Mouse (Mus musculus): Measurements from ENCODE around the gene Myh10. TPM values are rescaled to one million over a fixed set of nuclear protein-coding genes. Genes with fewer than 3 reads are reported as not detected.

Gene Myh10
- polyA plus RNA-seq, 1 experiment from 2014 or later, result 8.0 TPM

DNA sequence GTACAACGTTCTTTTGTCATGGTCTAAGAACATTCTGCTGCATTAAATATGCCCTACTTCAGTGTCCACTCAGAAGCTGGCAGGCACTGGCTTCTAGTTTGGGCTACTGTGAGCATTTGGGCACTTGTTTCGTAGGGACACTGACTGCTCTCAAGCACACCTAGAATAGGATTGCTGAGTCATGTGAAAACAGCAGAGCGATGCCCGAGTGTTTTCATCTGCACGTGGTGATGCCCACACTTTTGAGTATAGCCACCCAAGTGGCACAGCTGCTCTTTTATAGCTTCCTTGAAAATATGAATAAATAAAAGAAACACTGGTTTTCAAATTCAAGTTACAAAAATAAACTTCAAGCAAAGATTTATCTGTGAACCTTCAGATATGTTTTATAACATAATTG lies 56.8 kb downstream of the Myh10 start:
- no peak for TF ChIP-seq CTCF (IDR thresholded peaks at IDR 0.05; ENCODE audit: low read depth)
- no peak for TF ChIP-seq EP300 (IDR thresholded peaks at IDR 0.05; ENCODE audit: low read depth)
- ATAC-seq, result no peak

GRCm38 (mm10) chr11:68750206-68750605 lies 58.8 kb downstream of the Myh10 start:
- no peak for TF ChIP-seq EP300 (IDR thresholded peaks at IDR 0.05; ENCODE audit: low read depth)
- no peak for TF ChIP-seq CTCF (IDR thresholded peaks at IDR 0.05; ENCODE audit: low read depth)
- H3K4me3 ChIP-seq (ENCODE audit: low read depth, low read length), result no peak overlapping the region
- H3K4me2 ChIP-seq (ENCODE audit: low read depth, low read length), result no peak overlapping the region
- H3K36me3 ChIP-seq (replicated peaks; ENCODE audit: insufficient read depth, low read length), result no peaks in the 10 kb centered on the region
- no peak overlapping the region for H3K9ac ChIP-seq (replicated peaks)
- H3K9me3 ChIP-seq (ENCODE audit: low read length), result no peaks in the 10 kb centered on the region
- WGBS (ENCODE audit: insufficient replicate concordance), result 79% methylated on average over 2 of the region's 2 CpGs
- ATAC-seq (no peak), DNase-seq (no peak)
- H3K27me3 ChIP-seq (ENCODE audit: insufficient read depth, low read length), result no peaks in the 10 kb centered on the region
- no peaks in the 10 kb centered on the region; the same call in 1 of the 2 replicates for H3K4me1 ChIP-seq (ENCODE audit: insufficient read depth)
- H3K27ac ChIP-seq (ENCODE audit: low read depth), result no peak overlapping the region

More for the DNA sequence above, 56.8 kb downstream of the Myh10 start:
- H3K9ac ChIP-seq (replicated peaks), result no peak overlapping the region
- H3K4me2 ChIP-seq (ENCODE audit: low read depth, low read length), result no peak overlapping the region
- no peaks in the 10 kb centered on the region for H3K36me3 ChIP-seq (replicated peaks; ENCODE audit: insufficient read depth, low read length)
- H3K9me3 ChIP-seq (ENCODE audit: low read length), result no peaks in the 10 kb centered on the region
- DNase-seq, result no peak
- H3K4me1 ChIP-seq (ENCODE audit: insufficient read depth), result no peaks in the 10 kb centered on the region
- H3K27ac ChIP-seq (ENCODE audit: low read depth), result no peak overlapping the region
- 82% methylated on average over 5 of the region's 5 CpGs for WGBS (ENCODE audit: insufficient replicate concordance)
- no peak overlapping the region for H3K4me3 ChIP-seq (ENCODE audit: low read depth, low read length)
- no peaks in the 10 kb centered on the region for H3K27me3 ChIP-seq (ENCODE audit: insufficient read depth, low read length)

DNA sequence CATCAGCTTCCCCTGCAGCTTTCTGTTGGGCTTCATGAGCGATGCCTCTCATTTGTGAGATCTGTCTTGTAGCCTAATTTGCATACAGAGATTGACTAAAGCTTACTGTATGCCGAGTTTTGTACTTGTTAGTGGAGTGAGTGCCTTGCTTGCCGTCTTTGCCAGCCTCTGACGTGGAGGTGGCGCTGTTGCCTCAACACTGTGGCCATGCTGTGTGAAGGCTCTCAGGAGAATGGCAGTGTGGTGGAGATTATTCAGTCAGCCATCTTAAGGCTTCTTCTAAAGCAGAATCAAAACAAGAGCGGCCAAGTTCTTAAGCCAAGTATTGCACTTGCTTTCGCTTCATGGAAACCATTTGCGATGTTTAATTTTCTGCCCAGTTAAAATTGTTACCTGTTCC lies 59.6 kb downstream of the Myh10 start:
- Histone ChIP-seq H3K9me3 (ENCODE audit: low read length) (no peaks in the 10 kb centered on the region), H3K36me3 (replicated peaks; ENCODE audit: insufficient read depth, low read length) (no peaks in the 10 kb centered on the region), H3K27ac (ENCODE audit: low read depth) (no peak overlapping the region), H3K27me3 (ENCODE audit: insufficient read depth, low read length) (no peaks in the 10 kb centered on the region), H3K4me1 (ENCODE audit: insufficient read depth) (no peaks in the 10 kb centered on the region; the same call in 1 of the 2 replicates), H3K9ac (replicated peaks) (no peak overlapping the region), H3K4me2 (ENCODE audit: low read depth, low read length) (no peak overlapping the region), H3K4me3 (ENCODE audit: low read depth, low read length) (no peak overlapping the region)
- peak; percentile 51 for DNase-seq
- TF ChIP-seq EP300 (IDR thresholded peaks at IDR 0.05; ENCODE audit: low read depth) (no peak), CTCF (IDR thresholded peaks at IDR 0.05; ENCODE audit: low read depth) (peak; percentile 76)
- WGBS (ENCODE audit: insufficient replicate concordance), result 70% methylated on average over 8 of the region's 8 CpGs
- no peak for ATAC-seq

GRCm38 (mm10) chr11:68754283-68754682 lies 62.9 kb downstream of the Myh10 start:
- 62% methylated on average over 7 of the region's 7 CpGs for WGBS (ENCODE audit: insufficient replicate concordance)
- Histone ChIP-seq H3K4me1 (ENCODE audit: insufficient read depth) (no peaks in the 10 kb centered on the region; the same call in 1 of the 2 replicates), H3K9ac (replicated peaks) (no peak overlapping the region), H3K27ac (ENCODE audit: low read depth) (no peak overlapping the region), H3K36me3 (replicated peaks; ENCODE audit: insufficient read depth, low read length) (no peaks in the 10 kb centered on the region), H3K9me3 (ENCODE audit: low read length) (no peaks in the 10 kb centered on the region), H3K4me3 (ENCODE audit: low read depth, low read length) (no peak overlapping the region), H3K4me2 (ENCODE audit: low read depth, low read length) (no peak overlapping the region), H3K27me3 (ENCODE audit: insufficient read depth, low read length) (no peaks in the 10 kb centered on the region)
- no peak for ATAC-seq
- TF ChIP-seq CTCF (IDR thresholded peaks at IDR 0.05; ENCODE audit: low read depth) (no peak), EP300 (IDR thresholded peaks at IDR 0.05; ENCODE audit: low read depth) (no peak)
- no peak for DNase-seq

- Histone ChIP-seq H3K4me2 (ENCODE audit: low read depth, low read length) (no peak overlapping the region), H3K4me1 (ENCODE audit: insufficient read depth) (no peaks in the 10 kb centered on the region; the same call in 1 of the 2 replicates), H3K27me3 (ENCODE audit: insufficient read depth, low read length) (no peaks in the 10 kb centered on the region), H3K9me3 (ENCODE audit: low read length) (no peaks in the 10 kb centered on the region), H3K36me3 (replicated peaks; ENCODE audit: insufficient read depth, low read length) (no peaks in the 10 kb centered on the region), H3K4me3 (ENCODE audit: low read depth, low read length) (no peak overlapping the region), H3K9ac (replicated peaks) (no peak overlapping the region), H3K27ac (ENCODE audit: low read depth) (no peak overlapping the region)
- DNase-seq, result no peak
- TF ChIP-seq CTCF (IDR thresholded peaks at IDR 0.05; ENCODE audit: low read depth), result no peak
- TF ChIP-seq EP300 (IDR thresholded peaks at IDR 0.05; ENCODE audit: low read depth), result peak; percentile 82
- ATAC-seq, result peak; percentile 74
- WGBS (ENCODE audit: insufficient replicate concordance), result 71% methylated on average over 11 of the region's 11 CpGs
These were observed 65.3 kb downstream of the Myh10 start for GRCm38 (mm10) chr11:68756456-68757348.

DNA sequence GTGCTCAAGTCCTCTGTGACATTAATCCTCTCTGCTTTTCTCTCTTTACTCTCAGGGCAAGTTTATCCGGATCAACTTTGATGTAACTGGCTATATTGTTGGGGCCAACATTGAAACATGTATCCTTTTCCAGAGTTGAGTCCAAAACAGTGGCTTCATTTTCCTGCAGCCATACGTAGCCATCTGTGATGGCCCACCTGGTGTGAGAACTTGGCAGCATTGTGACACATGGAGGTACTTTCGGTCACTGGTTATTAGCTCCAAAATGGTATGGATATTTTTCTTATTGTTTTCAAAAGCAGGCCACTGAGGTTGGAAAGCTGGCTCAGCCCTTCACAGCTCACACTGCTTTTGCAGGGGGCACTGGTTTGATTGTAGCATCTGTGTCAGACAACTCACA lies 68.3 kb downstream of the Myh10 start:
- DNase-seq (no peak), ATAC-seq (no peak)
- H3K4me2 ChIP-seq (ENCODE audit: low read depth, low read length), result no peak overlapping the region
- H3K27me3 ChIP-seq (ENCODE audit: insufficient read depth, low read length), result no peaks in the 10 kb centered on the region
- WGBS (ENCODE audit: insufficient replicate concordance), result 93% methylated on average over 3 of the region's 3 CpGs
- no peaks in the 10 kb centered on the region for H3K9me3 ChIP-seq (ENCODE audit: low read length)
- H3K4me1 ChIP-seq (ENCODE audit: insufficient read depth), result no peaks in the 10 kb centered on the region
- no peak overlapping the region for H3K4me3 ChIP-seq (ENCODE audit: low read depth, low read length)
- H3K36me3 ChIP-seq (replicated peaks; ENCODE audit: insufficient read depth, low read length), result peaks cover 10% of the 10 kb centered on the region; the same call in 1 of the 2 replicates
- H3K9ac ChIP-seq (replicated peaks), result no peak overlapping the region
- no peak for TF ChIP-seq EP300 (IDR thresholded peaks at IDR 0.05; ENCODE audit: low read depth)
- no peak overlapping the region for H3K27ac ChIP-seq (ENCODE audit: low read depth)
